Mouse (Mus musculus) bone marrow macrophage, adult 2 months (primary cell): ENCODE measurements around the gene Rfc5. TPM values are rescaled to one million over a fixed set of nuclear protein-coding genes. Genes with fewer than 3 reads are reported as not detected.
"Not testable (repeated sequence)": the region's sequence is repeated elsewhere in the genome, so short reads cannot be mapped to it uniquely, and the experiment has no call there.

ENCODE experiments used
- H3K27ac ChIP-seq: 2 replicates; pipeline ENCODE4 v1.5.1; 2012; ENCODE audit warnings: low read depth, low read length; ENCODE audit not compliant: insufficient read depth
- H3K4me1 ChIP-seq: 2 replicates; pipeline ENCODE4 v1.6.1; 2012; ENCODE audit warnings: low read length; ENCODE audit not compliant: control insufficient read depth, insufficient read depth
- H3K4me3 ChIP-seq: 2 replicates; pipeline ENCODE4 v1.5.1; 2012; ENCODE audit warnings: mild to moderate bottlenecking, low read length, moderate library complexity; ENCODE audit not compliant: insufficient read depth
- CTCF ChIP-seq: IDR thresholded peaks from 2 replicates; pipeline ENCODE4 v1.5.1; 2012; ENCODE audit warnings: low read depth, mild to moderate bottlenecking, low read length, moderate library complexity
- POLR2A ChIP-seq: IDR thresholded peaks from 2 replicates; pipeline ENCODE4 v1.6.1; 2012; ENCODE audit warnings: mild to moderate bottlenecking, low read depth, low read length, borderline replicate concordance
- polyA plus RNA-seq: library from polyadenylated mRNA; stranded (reverse); fragments of >200 nt; gene quantifications from 2 replicates; pipeline ENCODE4 v1.2.4, GENCODE M21; 2012; ENCODE audit not compliant: missing spikeins, insufficient read depth, insufficient read length

The Rfc5 gene
- polyA plus RNA-seq, 1 experiment, result 27.2 TPM

GRCm38 (mm10) chr5:117403609-117404008 lies 14.8 kb upstream of the Rfc5 start:
- TF ChIP-seq POLR2A, result no peak
- no peak for TF ChIP-seq CTCF
- Histone ChIP-seq H3K27ac (no peak overlapping the region), H3K4me3 (no peak overlapping the region), H3K4me1 (peaks cover 4% of the 10 kb centered on the region; the same call in 1 of the 2 replicates)

GRCm38 (mm10) chr5:117399281-117399680 lies 10.4 kb upstream of the Rfc5 start:
- H3K27ac ChIP-seq, result no peak overlapping the region
- TF ChIP-seq CTCF (no peak), POLR2A (no peak)
- H3K4me1 ChIP-seq, result peaks cover 20% of the 10 kb centered on the region
- no peak overlapping the region for H3K4me3 ChIP-seq

DNA sequence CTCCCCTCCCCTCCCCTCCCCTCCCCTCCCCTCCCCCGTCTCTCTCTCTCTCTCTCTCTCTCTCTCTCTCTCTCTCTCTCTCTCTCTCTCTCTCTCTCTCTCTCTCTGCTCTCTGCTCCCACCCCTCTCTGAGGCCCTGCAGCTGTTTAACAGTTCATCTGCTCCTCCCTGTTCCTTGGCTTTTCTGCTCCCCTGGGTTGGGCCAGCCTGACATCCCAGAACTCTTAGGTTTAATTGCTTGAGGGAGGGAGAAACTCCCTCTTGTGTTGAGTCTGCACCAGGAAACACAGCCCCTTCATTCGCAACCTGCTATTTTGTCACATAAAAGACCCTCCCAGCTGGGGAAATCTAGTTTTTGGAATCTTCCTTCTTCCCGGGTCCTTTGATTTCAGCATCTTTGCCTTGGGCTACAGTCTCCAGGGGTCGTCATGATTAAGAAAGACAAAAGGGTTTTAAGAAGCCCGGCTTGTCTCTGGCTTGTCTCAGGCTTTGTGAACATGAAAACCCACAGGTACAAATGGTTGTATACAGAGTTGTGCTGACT lies 9.2 kb upstream of the Rfc5 start:
- TF ChIP-seq CTCF (no peak), POLR2A (no peak)

DNA sequence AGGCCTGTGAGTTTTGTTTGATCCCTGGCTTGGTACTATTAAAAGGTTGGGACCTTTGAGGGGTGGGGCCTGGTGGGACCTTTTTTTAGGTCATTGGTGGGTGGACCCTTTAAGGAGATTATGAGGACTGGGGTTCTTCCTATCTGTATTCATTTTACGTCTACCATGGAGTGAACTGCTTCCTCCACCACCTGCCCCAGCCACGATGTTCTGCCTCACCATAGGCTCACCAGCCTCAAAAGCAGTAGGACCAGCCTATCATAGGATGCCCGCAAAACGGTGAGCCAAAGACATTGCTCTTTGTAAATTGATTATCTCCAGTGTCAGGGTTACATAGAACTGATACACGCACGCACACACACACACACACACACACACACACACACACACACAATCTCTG lies 8.5 kb upstream of the Rfc5 start:
- Histone ChIP-seq H3K27ac (0 out of 2 replicates have a peak overlapping the region, but pooled peaks have one; percentile 71), H3K4me1 (peaks cover 17% of the 10 kb centered on the region), H3K4me3 (no peak overlapping the region)
- TF ChIP-seq POLR2A (no peak), CTCF (no peak)

More for the DNA sequence above, 9.2 kb upstream of the Rfc5 start:
- no peak overlapping the region for H3K27ac ChIP-seq
- H3K4me1 ChIP-seq, result peaks cover 20% of the 10 kb centered on the region
- H3K4me3 ChIP-seq, result no peak overlapping the region

DNA sequence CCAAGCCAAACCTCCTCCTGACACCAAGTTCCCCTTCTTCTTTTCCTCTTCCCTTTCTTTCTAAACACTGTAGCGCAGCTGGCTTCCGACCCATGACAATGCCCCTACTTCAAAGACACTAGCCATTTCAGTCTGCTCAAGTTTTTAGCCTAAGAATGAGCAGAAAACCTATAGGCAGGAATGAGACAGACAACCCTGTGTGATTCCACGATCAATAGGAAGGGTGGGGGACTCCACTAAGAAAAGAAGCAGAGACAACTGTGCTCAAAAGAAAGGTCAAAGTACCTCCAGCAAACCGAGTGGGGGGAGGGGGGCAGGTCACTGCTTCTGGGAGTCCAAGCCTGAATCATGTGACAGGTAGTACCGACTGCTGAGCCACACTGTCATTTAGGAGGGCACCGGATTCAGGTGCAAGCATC lies 7.8 kb upstream of the Rfc5 start:
- peaks cover 15% of the 10 kb centered on the region for H3K4me1 ChIP-seq
- TF ChIP-seq CTCF, result no peak
- TF ChIP-seq POLR2A, result no peak
- H3K4me3 ChIP-seq, result no peak overlapping the region
- peak overlapping the region; percentile 71 for H3K27ac ChIP-seq

DNA sequence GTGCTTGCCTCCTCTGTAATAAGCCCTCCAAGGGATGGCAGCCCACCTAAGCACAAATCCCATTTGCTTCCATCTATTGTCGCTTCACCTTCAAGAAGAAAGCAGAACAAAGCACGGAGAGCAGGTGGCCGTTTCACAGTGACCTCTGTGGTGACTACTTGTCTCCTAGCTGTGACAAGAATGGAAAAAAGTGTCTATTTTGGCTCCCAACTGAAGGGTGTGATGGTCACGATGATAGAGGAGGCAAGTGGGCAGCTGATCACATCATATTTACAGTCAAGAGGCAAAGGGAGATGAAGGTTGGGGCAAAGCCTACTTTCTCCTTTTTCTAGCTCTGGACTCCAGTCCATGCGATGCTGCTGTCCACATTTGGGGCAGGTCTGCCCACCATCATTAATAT lies 7.0 kb upstream of the Rfc5 start:
- TF ChIP-seq POLR2A (no peak), CTCF (no peak)
- H3K27ac ChIP-seq, result no peak overlapping the region
- H3K4me3 ChIP-seq, result no peak overlapping the region
- peaks cover 15% of the 10 kb centered on the region for H3K4me1 ChIP-seq

DNA sequence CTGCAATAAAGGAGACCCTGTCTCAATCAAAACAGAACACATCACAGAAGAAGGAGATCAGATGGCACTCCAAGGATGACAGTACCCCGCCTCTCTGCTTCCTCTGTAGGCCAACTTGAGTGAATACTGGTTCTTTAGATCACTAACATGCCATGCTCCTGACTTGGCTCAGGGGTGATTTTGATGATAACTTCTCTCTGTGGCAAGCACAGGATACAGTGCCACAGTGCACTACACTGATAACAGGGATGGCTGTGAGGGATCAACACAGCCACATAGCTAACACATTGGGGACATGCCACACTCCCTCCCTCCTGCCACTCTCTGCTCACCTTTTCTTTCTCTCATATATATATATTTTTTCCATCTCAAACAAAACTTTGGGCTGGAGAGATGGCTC lies 2.0 kb upstream of the Rfc5 start:
- Histone ChIP-seq H3K27ac (no peak overlapping the region), H3K4me1 (peaks cover 7% of the 10 kb centered on the region), H3K4me3 (no peak overlapping the region)
- TF ChIP-seq POLR2A (no peak), CTCF (no peak)

DNA sequence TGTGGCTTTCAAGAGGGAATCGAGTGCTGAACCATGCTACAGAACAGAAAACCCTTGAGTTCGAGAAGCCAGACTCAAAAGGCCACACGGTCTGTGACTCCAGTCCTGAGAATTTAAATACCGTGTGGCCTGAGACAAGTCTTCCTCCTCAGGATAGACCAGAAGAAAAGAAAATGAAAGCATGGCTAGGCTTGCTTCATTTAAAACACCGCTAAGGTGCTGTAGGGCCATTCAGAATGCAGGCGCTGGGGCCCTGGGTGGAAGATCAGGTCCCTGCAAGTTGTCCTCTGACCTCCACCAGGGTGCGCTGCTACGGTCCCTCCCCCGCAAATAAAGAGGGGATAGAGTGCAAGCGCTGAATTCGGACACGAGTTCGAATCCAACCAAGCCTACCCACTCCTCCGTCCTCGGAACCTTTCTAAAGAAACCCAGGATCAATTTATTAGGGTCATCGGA lies 523 bp downstream of the Rfc5 start:
- TF ChIP-seq POLR2A, result no peak
- TF ChIP-seq CTCF, result peak; percentile 35; the same call in 1 of the 2 replicates
- H3K4me1 ChIP-seq, result peaks cover 6% of the 10 kb centered on the region; the same call in 1 of the 2 replicates
- H3K4me3 ChIP-seq, result peak overlapping the region; percentile 71
- H3K27ac ChIP-seq, result no peak overlapping the region

GRCm38 (mm10) chr5:117383198-117383597 lies 5.6 kb downstream of the Rfc5 start:
- TF ChIP-seq CTCF (no peak), POLR2A (no peak)
- no peak overlapping the region for H3K4me3 ChIP-seq

DNA sequence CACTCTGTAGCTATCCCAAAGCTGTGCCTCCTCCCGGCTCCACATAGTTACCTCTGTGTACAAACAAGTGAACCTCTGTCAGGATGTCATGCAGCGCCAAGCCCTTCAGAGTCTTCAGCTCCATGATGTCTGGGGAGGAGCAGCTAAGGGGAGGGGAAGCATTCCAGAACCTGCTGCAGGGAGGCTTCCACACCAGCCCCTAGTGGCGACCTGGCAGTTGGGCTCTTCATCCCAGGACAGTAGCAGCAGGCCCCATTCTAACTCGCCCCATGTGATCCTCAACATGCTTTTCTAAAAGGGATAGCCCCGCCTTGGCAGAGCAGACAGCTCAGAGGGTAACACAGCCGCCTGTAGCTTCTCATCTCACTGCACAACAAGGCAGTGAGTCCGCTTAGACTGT lies 7.1 kb downstream of the Rfc5 start:
- no peak overlapping the region for H3K4me3 ChIP-seq
- H3K27ac ChIP-seq, result no peak overlapping the region
- TF ChIP-seq CTCF (no peak), POLR2A (no peak)
- H3K4me1 ChIP-seq, result peaks cover 15% of the 10 kb centered on the region

More at GRCm38 (mm10) chr5:117383198-117383597, 5.6 kb downstream of the Rfc5 start:
- no peak overlapping the region for H3K27ac ChIP-seq
- H3K4me1 ChIP-seq, result peaks cover 10% of the 10 kb centered on the region

DNA sequence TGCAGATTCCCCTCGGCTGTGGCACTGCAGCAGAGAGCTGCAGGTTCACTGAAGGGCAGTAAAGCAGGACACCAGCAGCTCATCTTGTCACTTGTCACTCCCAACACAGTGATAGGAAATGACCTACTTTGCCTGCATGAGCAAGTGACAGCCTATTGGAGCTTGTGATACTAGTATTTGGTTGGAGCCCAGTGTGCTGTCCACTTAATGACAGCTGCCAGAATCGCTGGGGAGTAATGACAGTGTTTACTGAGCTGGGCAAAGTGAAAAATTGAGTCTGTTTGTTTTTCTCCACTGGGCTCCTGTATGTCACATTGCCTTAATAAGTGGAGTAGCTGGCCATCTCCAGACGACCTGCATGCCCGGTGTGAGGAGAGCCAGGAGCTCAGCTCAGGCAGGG lies 8.6 kb downstream of the Rfc5 start:
- H3K4me1 ChIP-seq, result peaks cover 30% of the 10 kb centered on the region
- TF ChIP-seq POLR2A (no peak), CTCF (no peak)
- no peak overlapping the region for H3K4me3 ChIP-seq
- no peak overlapping the region for H3K27ac ChIP-seq

GRCm38 (mm10) chr5:117377731-117378130 lies 11.1 kb downstream of the Rfc5 start:
- peaks cover 54% of the 10 kb centered on the region for H3K4me1 ChIP-seq
- peak overlapping the region; percentile 52 for H3K27ac ChIP-seq
- H3K4me3 ChIP-seq, result not testable (repeated sequence)
